Mouse (Mus musculus) adrenal gland, postnatal 25 days (tissue): ENCODE data around the gene Otud4. TPM values are rescaled to one million over a fixed set of nuclear protein-coding genes. Genes with fewer than 3 reads are reported as not detected.
A peak's percentile ranks its signal among the peaks of the same experiment; 100 is the strongest.
"Not testable (repeated sequence)": the region's sequence is repeated elsewhere in the genome, so short reads cannot be mapped to it uniquely, and the experiment has no call there.

Experiments used
- DNase-seq: peaks from one replicate; pipeline ENCODE4 v3.0.0; 2021; ENCODE audit warnings: mixed read lengths
- long read RNA-seq: library from polyadenylated mRNA; stranded (forward); transcript quantifications from one replicate; pipeline ENCODE4 v2.0.0, GENCODE M21; 2021
- total RNA-seq: library from RNA; stranded (reverse); gene quantifications from 2 replicates; pipeline ENCODE4 v1.2.3, GENCODE M21; 2021

Gene Otud4
- total RNA-seq = 51.5 and 60.6 TPM in 2 replicates
- long read RNA-seq, partial matches to known transcripts = 2 of 6 reads
- long read RNA-seq, other reads (novel, unspliced or antisense) = 4 of 6 reads

GRCm38 (mm10) chr8:79639586-79640451 is at the start of gene Otud4:
TSS of gene Otud4 (plus strand) at chr8:79639618.
- peak; percentile 55 for DNase-seq

- no peak for DNase-seq
Observed at GRCm38 (mm10) chr8:79600962-79601361, 38.5 kb upstream of the Otud4 start.

GRCm38 (mm10) chr8:79603204-79603603 is 36.2 kb upstream of the Otud4 start:
- not testable (repeated sequence) for DNase-seq

- no peak for DNase-seq
Observed at GRCm38 (mm10) chr8:79606225-79606624, 33.2 kb upstream of the Otud4 start.

- DNase-seq = no peak
Observed at GRCm38 (mm10) chr8:79606751-79607300, 32.6 kb upstream of the Otud4 start.

- DNase-seq = no peak
Observed at GRCm38 (mm10) chr8:79608701-79609100, 30.7 kb upstream of the Otud4 start.

GRCm38 (mm10) chr8:79610268-79610667 is 29.1 kb upstream of the Otud4 start:
- DNase-seq = no peak

GRCm38 (mm10) chr8:79612298-79612697 is 27.1 kb upstream of the Otud4 start:
- no peak for DNase-seq

- no peak for DNase-seq
Observed at GRCm38 (mm10) chr8:79612965-79613364, 26.5 kb upstream of the Otud4 start.

- DNase-seq = no peak
Observed at GRCm38 (mm10) chr8:79615741-79616350, 23.6 kb upstream of the Otud4 start.

- no peak for DNase-seq
Observed at GRCm38 (mm10) chr8:79618906-79619305, 20.5 kb upstream of the Otud4 start.

GRCm38 (mm10) chr8:79619353-79619752 is 20.1 kb upstream of the Otud4 start:
- no peak for DNase-seq

GRCm38 (mm10) chr8:79620000-79620399 is 19.4 kb upstream of the Otud4 start:
- no peak for DNase-seq

GRCm38 (mm10) chr8:79620489-79621276 is 18.7 kb upstream of the Otud4 start:
- no peak for DNase-seq

- DNase-seq = no peak
Observed at GRCm38 (mm10) chr8:79622346-79622745, 17.1 kb upstream of the Otud4 start.

GRCm38 (mm10) chr8:79623351-79623750 is 16.1 kb upstream of the Otud4 start:
- no peak for DNase-seq

GRCm38 (mm10) chr8:79624416-79624815 is 15.0 kb upstream of the Otud4 start:
- DNase-seq = no peak

- no peak for DNase-seq
Observed at GRCm38 (mm10) chr8:79626213-79626612, 13.2 kb upstream of the Otud4 start.

- DNase-seq = no peak
Observed at GRCm38 (mm10) chr8:79635491-79635890, 3.9 kb upstream of the Otud4 start.

GRCm38 (mm10) chr8:79636151-79636550 is 3.3 kb upstream of the Otud4 start:
- no peak for DNase-seq

GRCm38 (mm10) chr8:79637237-79637636 is 2.2 kb upstream of the Otud4 start:
- DNase-seq = no peak

GRCm38 (mm10) chr8:79638001-79638706 is 1.3 kb upstream of the Otud4 start:
- DNase-seq = no peak
